Mouse (Mus musculus): ENCODE measurements around the gene Tmem214.

- TF ChIP-seq CTCF (IDR thresholded peaks at IDR 0.05; ENCODE audit: borderline replicate concordance, insufficient read depth, low read depth, low read length) = no peak
- TF ChIP-seq POLR2A (IDR thresholded peaks at IDR 0.05; ENCODE audit: borderline replicate concordance, insufficient read depth, low read length) = no peak
Observed at GRCm38 (mm10) chr5:30868981-30869380, 1.2 kb downstream of the Tmem214 start.

Measured in cerebellum, adult 2 months (tissue).